Mouse (Mus musculus): ENCODE results near the gene Uvrag. TPM values are rescaled to one million over a fixed set of nuclear protein-coding genes. Genes with fewer than 3 reads are reported as not detected.

Uvrag gene
- polyA plus RNA-seq, 1 experiment from 2014 or later, result 13.1 TPM

DNA sequence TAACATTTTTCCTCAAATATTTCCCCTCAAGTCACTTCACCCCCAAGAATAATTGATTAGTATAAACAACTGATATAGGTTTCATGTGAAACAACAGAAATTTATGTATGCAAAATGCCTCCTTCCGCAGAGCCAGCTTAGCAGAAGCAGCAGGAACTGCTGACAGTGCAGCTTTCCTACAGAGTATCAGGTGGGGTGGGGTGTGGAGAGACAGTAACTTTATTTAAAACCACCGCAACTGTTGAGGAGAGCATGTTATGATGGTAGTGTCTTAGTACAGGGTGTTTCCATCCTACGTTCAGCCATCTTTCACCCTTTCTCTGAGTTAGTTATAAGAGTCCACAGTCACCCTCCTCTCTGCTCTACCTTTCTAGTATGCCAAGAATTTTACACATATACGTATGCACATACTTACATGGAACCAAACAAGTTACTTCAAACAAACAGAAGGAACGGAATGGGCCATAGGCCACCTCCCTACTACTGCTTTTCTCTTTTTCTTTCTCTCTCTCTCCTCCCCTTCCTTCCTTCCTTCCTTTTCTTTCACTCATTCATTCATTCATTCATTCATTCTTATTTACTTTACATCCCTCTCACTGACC lies 145.7 kb downstream of the Uvrag start:
- ATAC-seq (ENCODE audit: low FRiP score) (no peak), DNase-seq (ENCODE audit: low spot score) (no peak)
- 80% methylated on average over 5 of the region's 5 CpGs for WGBS
- H3K36me3 ChIP-seq (ENCODE audit: control insufficient read depth, insufficient read depth, low read length), result no peaks in the 10 kb centered on the region
- no peaks in the 10 kb centered on the region for H3K4me1 ChIP-seq (replicated peaks; ENCODE audit: control insufficient read depth, insufficient read depth, low read length)
- no peak overlapping the region for H3K4me2 ChIP-seq (replicated peaks; ENCODE audit: low read depth, low read length)
- H3K27me3 ChIP-seq (ENCODE audit: control insufficient read depth, insufficient read depth, low read length), result no peaks in the 10 kb centered on the region
- no peak overlapping the region for H3K9ac ChIP-seq (ENCODE audit: low read depth, low read length)
- no peak overlapping the region for H3K27ac ChIP-seq (ENCODE audit: low read depth, low read length)
- H3K4me3 ChIP-seq (ENCODE audit: low read depth, low read length), result no peak overlapping the region
- no peaks in the 10 kb centered on the region for H3K9me3 ChIP-seq (ENCODE audit: control insufficient read depth, low read length)

DNA sequence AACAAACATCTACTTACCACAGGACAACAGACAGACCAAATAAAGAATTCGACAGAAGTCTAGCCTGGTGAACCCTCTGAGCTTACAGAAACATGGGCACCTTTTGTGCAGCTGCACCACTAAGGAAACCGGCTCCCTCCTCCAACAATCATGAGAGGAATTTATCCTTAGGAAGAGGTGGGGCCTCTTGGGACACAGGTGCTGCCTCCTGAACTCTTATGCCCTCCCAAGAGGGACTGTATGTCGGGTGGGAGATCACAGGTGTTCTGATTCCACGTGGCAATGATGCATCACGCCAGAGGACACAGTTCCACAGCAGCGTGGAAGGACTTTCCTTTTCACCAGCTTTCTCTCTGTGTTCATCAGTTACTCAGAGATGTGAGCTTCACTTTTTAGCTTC lies 146.8 kb downstream of the Uvrag start:
- ATAC-seq (ENCODE audit: low FRiP score), result no peak
- Histone ChIP-seq H3K27me3 (ENCODE audit: control insufficient read depth, insufficient read depth, low read length) (no peaks in the 10 kb centered on the region), H3K4me2 (replicated peaks; ENCODE audit: low read depth, low read length) (no peak overlapping the region), H3K4me1 (replicated peaks; ENCODE audit: control insufficient read depth, insufficient read depth, low read length) (no peaks in the 10 kb centered on the region), H3K4me3 (ENCODE audit: low read depth, low read length) (no peak overlapping the region), H3K9ac (ENCODE audit: low read depth, low read length) (no peak overlapping the region), H3K36me3 (ENCODE audit: control insufficient read depth, insufficient read depth, low read length) (no peaks in the 10 kb centered on the region), H3K27ac (ENCODE audit: low read depth, low read length) (no peak overlapping the region), H3K9me3 (ENCODE audit: control insufficient read depth, low read length) (no peaks in the 10 kb centered on the region)
- DNase-seq (ENCODE audit: low spot score), result no peak
- WGBS, result 83% methylated on average over 6 of the region's 6 CpGs

DNA sequence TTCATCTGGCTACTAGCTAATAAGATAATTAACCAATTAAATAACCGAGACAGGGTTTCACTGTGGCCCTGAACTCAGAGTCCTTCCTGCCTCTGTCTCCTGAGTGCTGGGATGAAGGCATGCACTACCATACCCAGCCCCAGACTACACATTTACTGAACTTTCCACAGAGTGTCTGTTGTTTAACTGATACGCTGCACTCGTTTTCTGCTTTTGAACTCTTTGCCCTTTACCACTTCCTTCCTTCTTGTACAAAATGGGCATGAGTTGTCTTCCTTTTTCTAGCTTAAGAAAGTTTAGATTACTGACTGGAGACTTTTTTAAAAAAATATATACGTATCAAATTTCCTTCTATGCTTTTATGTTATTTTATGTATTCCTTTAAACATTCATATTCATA lies 147.5 kb downstream of the Uvrag start:
- Histone ChIP-seq H3K27ac (ENCODE audit: low read depth, low read length) (no peak overlapping the region), H3K27me3 (ENCODE audit: control insufficient read depth, insufficient read depth, low read length) (no peaks in the 10 kb centered on the region), H3K4me2 (replicated peaks; ENCODE audit: low read depth, low read length) (no peak overlapping the region), H3K4me3 (ENCODE audit: low read depth, low read length) (no peak overlapping the region), H3K4me1 (replicated peaks; ENCODE audit: control insufficient read depth, insufficient read depth, low read length) (no peaks in the 10 kb centered on the region), H3K36me3 (ENCODE audit: control insufficient read depth, insufficient read depth, low read length) (no peaks in the 10 kb centered on the region), H3K9me3 (ENCODE audit: control insufficient read depth, low read length) (no peaks in the 10 kb centered on the region), H3K9ac (ENCODE audit: low read depth, low read length) (no peak overlapping the region)
- WGBS, result 86% methylated on average over 4 of the region's 4 CpGs
- no peak for ATAC-seq (ENCODE audit: low FRiP score)
- no peak for DNase-seq (ENCODE audit: low spot score)

DNA sequence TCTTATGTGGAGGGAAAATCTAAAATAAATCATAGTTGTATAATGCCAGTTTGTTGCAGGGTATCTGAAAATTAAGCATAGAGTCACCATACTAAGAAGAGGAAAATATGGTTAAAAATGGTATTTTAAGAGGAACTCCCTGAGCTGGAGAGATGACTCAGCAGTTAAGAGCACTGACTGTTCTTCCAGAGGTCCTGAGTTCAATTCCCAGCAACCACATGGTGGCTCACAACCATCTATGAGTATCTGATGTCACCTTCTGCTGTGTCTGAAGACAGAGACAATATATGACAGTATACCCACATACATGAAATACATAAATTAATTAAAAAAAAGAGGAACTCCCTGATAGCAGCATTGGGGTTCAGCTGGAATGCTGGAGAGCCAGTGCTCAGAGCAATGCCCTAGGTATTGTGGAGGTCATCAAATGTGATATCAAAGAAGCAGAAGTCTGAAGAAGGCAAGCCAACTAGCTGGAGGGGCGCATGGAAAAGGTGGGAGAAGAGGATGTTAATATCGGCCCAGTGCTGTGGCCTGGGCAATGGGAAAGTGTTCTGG lies 149.7 kb downstream of the Uvrag start:
- H3K36me3 ChIP-seq (ENCODE audit: control insufficient read depth, insufficient read depth, low read length), result no peaks in the 10 kb centered on the region
- no peaks in the 10 kb centered on the region for H3K4me1 ChIP-seq (replicated peaks; ENCODE audit: control insufficient read depth, insufficient read depth, low read length)
- WGBS, result 90% methylated on average over 2 of the region's 2 CpGs
- no peaks in the 10 kb centered on the region for H3K9me3 ChIP-seq (ENCODE audit: control insufficient read depth, low read length)
- no peak overlapping the region for H3K27ac ChIP-seq (ENCODE audit: low read depth, low read length)
- H3K4me2 ChIP-seq (replicated peaks; ENCODE audit: low read depth, low read length), result no peak overlapping the region
- H3K27me3 ChIP-seq (ENCODE audit: control insufficient read depth, insufficient read depth, low read length), result no peaks in the 10 kb centered on the region
- no peak overlapping the region for H3K9ac ChIP-seq (ENCODE audit: low read depth, low read length)
- no peak for DNase-seq (ENCODE audit: low spot score)
- no peak overlapping the region for H3K4me3 ChIP-seq (ENCODE audit: low read depth, low read length)
- no peak for ATAC-seq (ENCODE audit: low FRiP score)

- Histone ChIP-seq H3K9ac (ENCODE audit: low read depth, low read length) (no peak overlapping the region), H3K4me3 (ENCODE audit: low read depth, low read length) (no peak overlapping the region), H3K4me2 (replicated peaks; ENCODE audit: low read depth, low read length) (no peak overlapping the region), H3K27ac (ENCODE audit: low read depth, low read length) (no peak overlapping the region), H3K27me3 (ENCODE audit: control insufficient read depth, insufficient read depth, low read length) (no peaks in the 10 kb centered on the region), H3K9me3 (ENCODE audit: control insufficient read depth, low read length) (no peaks in the 10 kb centered on the region), H3K36me3 (ENCODE audit: control insufficient read depth, insufficient read depth, low read length) (no peaks in the 10 kb centered on the region), H3K4me1 (replicated peaks; ENCODE audit: control insufficient read depth, insufficient read depth, low read length) (no peaks in the 10 kb centered on the region)
- WGBS, result 92% methylated on average over 1 of the region's 1 CpGs
- DNase-seq (ENCODE audit: low spot score), result no peak
- no peak for ATAC-seq (ENCODE audit: low FRiP score)
Measured at GRCm38 (mm10) chr7:98990510-98990909, 150.4 kb downstream of the Uvrag start.

GRCm38 (mm10) chr7:98986962-98987441 lies 153.9 kb downstream of the Uvrag start:
- no peak overlapping the region for H3K9ac ChIP-seq (ENCODE audit: low read depth, low read length)
- ATAC-seq (ENCODE audit: low FRiP score) (no peak), DNase-seq (ENCODE audit: low spot score) (no peak)
- H3K27ac ChIP-seq (ENCODE audit: low read depth, low read length), result no peak overlapping the region
- H3K4me2 ChIP-seq (replicated peaks; ENCODE audit: low read depth, low read length), result no peak overlapping the region
- no peaks in the 10 kb centered on the region for H3K4me1 ChIP-seq (replicated peaks; ENCODE audit: control insufficient read depth, insufficient read depth, low read length)
- H3K4me3 ChIP-seq (ENCODE audit: low read depth, low read length), result no peak overlapping the region
- WGBS, result 93% methylated on average over 14 of the region's 14 CpGs
- H3K9me3 ChIP-seq (ENCODE audit: control insufficient read depth, low read length), result no peaks in the 10 kb centered on the region
- H3K36me3 ChIP-seq (ENCODE audit: control insufficient read depth, insufficient read depth, low read length), result no peaks in the 10 kb centered on the region
- H3K27me3 ChIP-seq (ENCODE audit: control insufficient read depth, insufficient read depth, low read length), result no peaks in the 10 kb centered on the region

- 55% methylated on average over 2 of the region's 2 CpGs for WGBS
- Histone ChIP-seq H3K9ac (ENCODE audit: low read depth, low read length) (no peak overlapping the region), H3K4me1 (replicated peaks; ENCODE audit: control insufficient read depth, insufficient read depth, low read length) (no peaks in the 10 kb centered on the region), H3K4me3 (ENCODE audit: low read depth, low read length) (no peak overlapping the region), H3K27me3 (ENCODE audit: control insufficient read depth, insufficient read depth, low read length) (no peaks in the 10 kb centered on the region), H3K27ac (ENCODE audit: low read depth, low read length) (no peak overlapping the region), H3K9me3 (ENCODE audit: control insufficient read depth, low read length) (no peaks in the 10 kb centered on the region), H3K4me2 (replicated peaks; ENCODE audit: low read depth, low read length) (no peak overlapping the region), H3K36me3 (ENCODE audit: control insufficient read depth, insufficient read depth, low read length) (no peaks in the 10 kb centered on the region)
- ATAC-seq (ENCODE audit: low FRiP score) (no peak), DNase-seq (ENCODE audit: low spot score) (no peak)
Measured at GRCm38 (mm10) chr7:98985935-98986334, 155.0 kb downstream of the Uvrag start.

- Histone ChIP-seq H3K4me3 (ENCODE audit: low read depth, low read length) (no peak overlapping the region), H3K4me2 (replicated peaks; ENCODE audit: low read depth, low read length) (no peak overlapping the region), H3K36me3 (ENCODE audit: control insufficient read depth, insufficient read depth, low read length) (no peaks in the 10 kb centered on the region), H3K9ac (ENCODE audit: low read depth, low read length) (no peak overlapping the region), H3K27me3 (ENCODE audit: control insufficient read depth, insufficient read depth, low read length) (no peaks in the 10 kb centered on the region), H3K4me1 (replicated peaks; ENCODE audit: control insufficient read depth, insufficient read depth, low read length) (no peaks in the 10 kb centered on the region), H3K9me3 (ENCODE audit: control insufficient read depth, low read length) (no peaks in the 10 kb centered on the region), H3K27ac (ENCODE audit: low read depth, low read length) (no peak overlapping the region)
- ATAC-seq (ENCODE audit: low FRiP score), result no peak
- no peak for DNase-seq (ENCODE audit: low spot score)
- 88% methylated on average over 6 of the region's 6 CpGs for WGBS
Measured at GRCm38 (mm10) chr7:98985489-98985888, 155.5 kb downstream of the Uvrag start.

- no peaks in the 10 kb centered on the region for H3K9me3 ChIP-seq (ENCODE audit: control insufficient read depth, low read length)
- no peaks in the 10 kb centered on the region for H3K4me1 ChIP-seq (replicated peaks; ENCODE audit: control insufficient read depth, insufficient read depth, low read length)
- no peak for ATAC-seq (ENCODE audit: low FRiP score)
- no peaks in the 10 kb centered on the region for H3K27me3 ChIP-seq (ENCODE audit: control insufficient read depth, insufficient read depth, low read length)
- no peak for DNase-seq (ENCODE audit: low spot score)
- H3K27ac ChIP-seq (ENCODE audit: low read depth, low read length), result no peak overlapping the region
- no peaks in the 10 kb centered on the region for H3K36me3 ChIP-seq (ENCODE audit: control insufficient read depth, insufficient read depth, low read length)
- 55% methylated on average over 7 of the region's 7 CpGs for WGBS
- H3K4me2 ChIP-seq (replicated peaks; ENCODE audit: low read depth, low read length), result no peak overlapping the region
- H3K9ac ChIP-seq (ENCODE audit: low read depth, low read length), result no peak overlapping the region
- no peak overlapping the region for H3K4me3 ChIP-seq (ENCODE audit: low read depth, low read length)
Measured at GRCm38 (mm10) chr7:98984319-98984718, 156.6 kb downstream of the Uvrag start.

All from hindbrain, embryonic 11.5 days (tissue).